Mouse (Mus musculus) cerebellum, postnatal 10 days (tissue): ENCODE measurements around the gene Tsfm.
A peak's percentile ranks its signal among the peaks of the same experiment; 100 is the strongest.

Experiments used
- DNase-seq, 2 experiments: peaks; one replicate each; pipeline ENCODE4 v3.0.0; 2021; ENCODE audit warnings: mixed read lengths in 2 of 2

The Tsfm gene

DNA sequence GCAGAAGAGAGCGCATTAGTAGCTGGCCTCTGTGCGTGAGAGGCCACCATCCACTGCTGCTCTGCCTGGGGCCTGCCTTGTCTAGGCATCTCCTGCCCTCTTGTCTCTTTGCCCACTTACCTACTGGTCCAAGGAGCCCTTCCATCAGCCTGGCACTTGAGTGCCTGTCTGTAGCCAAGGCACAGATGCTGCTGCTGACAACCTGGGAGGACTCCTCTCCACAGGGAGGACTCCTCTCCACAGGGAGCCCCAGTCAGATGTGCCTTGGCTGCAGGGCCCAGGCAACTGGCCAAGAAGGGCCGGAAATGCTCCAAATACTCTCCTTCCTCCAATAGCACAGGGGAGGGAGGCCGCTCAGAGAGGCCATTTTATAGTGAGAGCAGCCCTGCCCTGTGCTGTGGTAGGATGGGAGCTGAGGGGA lies 44.1 kb downstream of the Tsfm start:
- peak; percentile 98 for DNase-seq

GRCm38 (mm10) chr10:126985579-126985978 lies 45.1 kb downstream of the Tsfm start:
- no peak for DNase-seq

GRCm38 (mm10) chr10:126985127-126985526 lies 45.5 kb downstream of the Tsfm start:
- peak in 1 of 2 experiments; percentile 31 for DNase-seq

DNA sequence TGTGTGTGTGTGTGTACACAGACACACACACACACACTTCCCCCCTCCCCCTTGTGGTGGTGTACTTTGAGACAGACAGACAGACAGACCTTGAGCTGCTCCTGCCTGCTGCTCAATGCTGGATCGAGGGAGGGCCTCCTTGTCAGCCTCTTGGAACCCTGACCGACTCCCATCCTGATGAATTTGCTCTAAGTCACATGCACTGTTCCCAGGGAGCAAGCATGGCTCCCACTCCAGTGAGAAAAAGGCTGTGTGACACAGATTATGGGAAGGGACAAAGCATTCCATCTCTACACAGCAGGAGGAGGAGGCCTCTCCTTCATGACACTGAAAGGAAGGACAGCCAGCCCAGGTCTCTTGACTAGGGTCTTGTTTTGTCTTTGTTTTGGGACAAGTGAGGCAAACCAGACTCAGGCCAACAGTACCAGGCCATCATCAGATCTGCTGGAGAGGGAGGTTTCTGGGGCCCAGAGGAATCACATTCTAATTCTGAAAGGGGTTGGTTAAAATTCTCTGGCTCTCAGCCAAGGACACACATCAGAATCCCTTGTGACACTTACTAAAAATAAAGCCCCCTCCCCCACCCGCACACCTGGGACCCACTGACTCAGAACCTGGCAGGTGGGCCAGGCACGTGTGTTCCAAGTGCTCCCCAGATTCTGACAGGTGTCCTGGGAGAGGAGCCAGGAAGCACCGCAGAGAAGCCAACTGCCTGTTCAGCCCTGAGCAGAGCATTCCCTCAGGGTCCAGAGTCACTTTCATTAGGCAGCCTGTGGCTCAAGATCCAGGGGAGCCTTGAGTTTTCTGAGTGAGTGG lies 46.2 kb downstream of the Tsfm start:
- DNase-seq, result peak; percentile 88 to 90

DNA sequence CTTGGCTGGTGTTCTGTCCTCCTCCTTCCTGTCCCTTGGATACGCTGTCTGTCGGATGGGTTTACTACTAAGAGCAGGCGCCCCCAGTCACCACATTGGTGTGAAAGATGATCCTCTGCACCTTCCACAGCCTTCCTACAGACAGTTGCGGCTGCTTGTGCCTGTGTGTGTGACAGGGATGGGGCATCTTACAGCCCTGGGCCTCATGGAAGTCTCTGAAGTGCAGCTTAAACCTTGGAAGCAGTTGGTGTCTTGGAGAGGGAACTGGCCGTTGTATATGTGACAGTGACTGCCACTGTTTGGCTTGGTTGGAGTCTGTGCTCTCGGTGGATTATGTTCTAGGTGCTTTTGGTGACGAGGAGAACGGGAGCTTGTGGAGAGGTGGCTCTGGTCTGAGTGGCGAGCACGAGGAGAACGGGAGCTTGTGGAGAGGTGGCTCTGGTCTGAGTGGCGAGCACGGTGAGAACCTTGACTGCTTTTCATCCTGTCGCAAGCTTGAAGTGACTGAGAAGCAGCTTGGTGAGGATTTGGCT lies 47.4 kb downstream of the Tsfm start:
- no peak for DNase-seq

DNA sequence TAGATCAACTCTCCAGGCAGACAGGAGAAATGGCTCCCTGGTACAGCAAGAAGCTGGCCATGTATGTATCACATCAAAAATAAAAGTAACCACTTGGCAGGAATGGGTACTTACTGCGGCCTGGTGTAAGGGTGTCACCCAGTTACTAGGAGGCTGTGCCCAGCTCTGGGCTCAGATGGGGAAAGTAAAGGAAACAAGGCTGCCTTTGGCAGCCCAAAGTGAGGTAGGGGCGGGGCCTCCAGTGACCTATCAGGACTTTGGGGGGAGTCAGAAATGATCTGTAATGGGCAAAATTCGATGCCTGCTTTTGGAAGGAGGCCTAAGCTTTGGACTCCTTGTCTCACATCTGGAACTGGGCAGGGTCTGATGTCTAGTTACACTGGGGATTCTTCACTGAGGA lies 48.9 kb downstream of the Tsfm start:
- no peak for DNase-seq

DNA sequence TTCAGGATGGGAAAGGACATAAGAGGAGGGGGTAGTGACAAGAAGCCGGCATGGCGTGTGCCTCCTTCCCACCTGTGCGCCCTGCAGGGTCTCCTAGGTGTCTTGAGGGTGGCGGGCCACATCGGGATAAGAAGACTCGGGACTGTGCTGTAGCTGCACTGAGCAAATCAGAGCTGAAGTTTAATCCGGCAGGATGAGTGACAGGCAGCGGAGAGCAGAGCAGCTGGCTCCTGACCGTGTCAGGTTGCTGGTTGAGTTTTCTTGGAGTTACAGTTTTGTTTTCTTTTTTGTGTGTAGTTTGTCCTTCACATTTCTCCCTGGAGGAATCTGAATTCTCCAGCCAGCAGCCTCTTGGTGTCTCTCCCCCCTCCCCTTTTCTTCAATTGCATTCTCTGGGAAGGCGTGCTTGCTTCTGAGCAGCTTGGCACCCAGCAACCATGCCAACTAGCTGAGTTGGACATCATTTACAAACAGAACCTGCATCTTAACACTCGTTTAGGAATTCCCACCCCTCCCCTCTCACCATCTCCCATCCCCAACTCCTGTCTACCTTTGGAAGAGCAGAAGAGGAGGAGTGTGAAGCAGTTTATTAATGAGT lies 49.6 kb downstream of the Tsfm start:
- peak; percentile 38 to 47 for DNase-seq

GRCm38 (mm10) chr10:126980221-126980932 lies 50.3 kb downstream of the Tsfm start:
- DNase-seq, result peak; percentile 75 to 78

- peak; percentile 68 to 73 for DNase-seq
Observed at GRCm38 (mm10) chr10:126979636-126980151, 50.9 kb downstream of the Tsfm start.

GRCm38 (mm10) chr10:126979121-126979635 lies 51.5 kb downstream of the Tsfm start:
- DNase-seq, result peak; percentile 82

DNA sequence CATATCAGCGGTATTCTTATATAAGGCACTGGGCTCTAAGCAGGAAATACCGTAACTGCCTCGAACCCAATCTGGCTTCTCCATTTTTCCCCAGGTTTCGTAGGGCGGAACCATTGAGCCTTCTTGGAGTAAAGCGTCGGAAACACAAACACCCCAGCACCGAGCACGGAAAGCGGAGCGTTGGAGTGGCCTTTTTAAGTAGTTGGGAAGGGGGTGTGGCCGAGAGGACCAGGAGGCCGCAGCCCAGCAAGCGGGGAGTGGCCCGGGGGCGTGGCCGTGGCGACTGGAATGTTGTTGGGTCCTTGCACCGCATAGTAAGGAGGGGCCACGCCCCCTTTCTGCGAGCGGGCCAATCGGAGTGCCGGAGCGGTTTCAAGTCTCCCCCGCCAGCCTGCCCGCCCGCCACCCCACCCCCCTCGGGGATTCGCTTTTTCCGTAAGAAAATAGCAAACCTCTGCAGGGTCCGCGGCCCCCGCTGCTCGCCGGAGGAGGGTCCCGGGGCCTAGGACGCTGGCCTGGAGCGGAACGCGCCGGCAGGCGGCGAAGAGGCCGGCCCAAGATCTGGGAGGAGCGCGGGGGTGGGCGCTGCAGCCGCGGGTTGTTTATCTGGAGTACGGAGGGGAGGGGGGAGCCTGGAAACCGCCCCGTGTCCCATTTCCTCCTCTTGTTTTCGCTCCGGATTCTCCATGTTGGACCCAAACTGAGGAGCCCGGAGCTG lies 52.2 kb downstream of the Tsfm start, which contains the start of gene Ctdsp2:
Gene Ctdsp2 (plus strand): TSS at position 441 of the 718 bp plus-strand sequence.
- peak; percentile 100 for DNase-seq

GRCm38 (mm10) chr10:126977076-126977475 lies 53.6 kb downstream of the Tsfm start:
- no peak for DNase-seq

DNA sequence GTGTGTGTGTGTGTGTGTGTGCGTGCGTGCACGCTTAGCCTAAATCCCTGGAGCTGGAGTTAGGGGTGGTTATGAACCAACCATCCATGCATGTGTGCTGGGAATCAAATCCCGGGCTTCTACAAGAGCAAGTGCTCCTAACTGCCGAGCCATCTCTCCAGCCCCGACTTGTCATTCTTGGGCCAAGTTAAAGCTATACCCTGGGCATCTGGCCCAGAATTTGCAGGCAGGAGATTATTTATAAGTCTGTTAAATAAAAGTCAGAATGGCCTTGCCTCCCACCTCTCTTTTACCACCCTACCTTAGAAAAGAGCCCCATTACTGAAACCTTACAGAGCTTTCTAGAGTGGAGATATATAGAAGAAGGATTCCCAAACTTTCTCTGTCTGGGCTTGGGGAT lies 54.9 kb downstream of the Tsfm start:
- DNase-seq, result no peak

DNA sequence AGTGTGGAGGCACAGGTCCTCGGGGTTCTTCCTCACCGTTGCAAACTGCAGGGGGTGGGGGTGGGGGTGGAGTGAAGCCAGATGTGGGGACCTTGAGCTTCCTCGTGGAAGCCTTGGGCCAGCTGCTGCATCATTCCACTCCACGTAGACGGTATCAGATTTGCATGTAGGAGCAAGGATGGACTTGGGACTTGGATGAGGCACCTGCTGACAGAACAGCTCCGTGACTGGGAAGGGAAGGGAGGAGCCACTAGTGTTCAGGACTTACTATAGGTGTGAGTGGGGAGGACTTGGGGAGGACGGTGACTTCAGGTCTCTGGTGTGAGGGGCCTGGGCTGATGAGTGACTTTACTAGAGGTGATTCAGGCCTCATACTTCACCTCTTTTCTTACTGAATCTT lies 57.7 kb downstream of the Tsfm start:
- DNase-seq, result no peak

DNA sequence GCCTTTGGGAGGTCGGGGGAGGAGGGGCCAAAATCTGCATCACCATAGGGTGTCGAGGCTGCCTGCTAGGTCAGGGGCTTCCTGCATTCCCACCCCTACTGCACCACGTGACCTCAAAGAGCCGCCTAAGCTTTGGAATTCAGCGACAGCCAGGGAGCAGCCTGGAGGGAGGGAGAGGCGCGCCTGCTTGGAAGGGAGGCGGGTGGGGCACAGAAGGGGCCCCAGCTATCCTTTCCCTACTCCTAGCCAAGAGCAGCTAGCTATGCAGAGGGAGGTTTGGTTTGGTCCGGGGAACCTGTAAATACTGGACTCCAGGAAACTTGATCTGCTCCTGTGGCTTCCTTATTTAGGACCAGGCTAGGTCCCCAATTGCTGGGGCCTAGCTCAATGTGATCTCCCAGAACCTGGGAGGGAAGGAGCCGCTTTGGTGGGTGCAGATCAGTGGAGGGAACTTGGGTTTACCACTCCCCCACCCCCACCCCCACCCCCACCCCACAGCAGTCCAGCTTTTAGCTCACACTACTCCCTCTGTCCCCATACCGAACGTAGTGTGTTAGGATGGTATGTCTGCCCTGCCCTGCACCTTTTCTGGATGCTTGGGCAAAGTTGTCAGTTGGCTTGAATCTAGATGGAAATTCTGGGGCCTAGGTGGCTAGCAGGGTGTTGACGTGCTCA lies 58.5 kb downstream of the Tsfm start:
- DNase-seq, result peak in 1 of 2 experiments; percentile 29

GRCm38 (mm10) chr10:126971363-126972050 lies 59.1 kb downstream of the Tsfm start:
- no peak for DNase-seq

DNA sequence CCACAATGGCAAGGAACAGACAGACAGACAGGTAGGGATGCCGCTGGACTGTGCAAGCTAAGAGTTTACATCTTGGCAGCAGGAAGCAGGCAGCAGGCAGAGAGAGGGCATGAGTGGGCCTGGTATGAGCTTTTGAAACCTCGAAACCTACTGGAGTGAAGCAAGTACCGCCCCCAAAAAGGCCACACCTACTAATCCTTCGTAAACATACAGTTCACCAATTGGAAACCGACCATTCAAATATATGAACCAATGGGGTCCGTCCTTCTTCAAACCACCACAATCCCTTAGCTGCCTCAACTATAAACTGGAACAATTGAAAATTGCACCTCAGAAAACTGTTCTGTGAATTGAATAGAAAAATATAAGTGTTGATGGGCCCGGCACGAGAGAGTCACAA lies 66.8 kb downstream of the Tsfm start:
- DNase-seq, result no peak

GRCm38 (mm10) chr10:126962966-126963330 lies 67.7 kb downstream of the Tsfm start:
- DNase-seq, result peak; percentile 47 to 53

GRCm38 (mm10) chr10:126962271-126962965 lies 68.2 kb downstream of the Tsfm start:
- DNase-seq, result peak; percentile 86 to 90

DNA sequence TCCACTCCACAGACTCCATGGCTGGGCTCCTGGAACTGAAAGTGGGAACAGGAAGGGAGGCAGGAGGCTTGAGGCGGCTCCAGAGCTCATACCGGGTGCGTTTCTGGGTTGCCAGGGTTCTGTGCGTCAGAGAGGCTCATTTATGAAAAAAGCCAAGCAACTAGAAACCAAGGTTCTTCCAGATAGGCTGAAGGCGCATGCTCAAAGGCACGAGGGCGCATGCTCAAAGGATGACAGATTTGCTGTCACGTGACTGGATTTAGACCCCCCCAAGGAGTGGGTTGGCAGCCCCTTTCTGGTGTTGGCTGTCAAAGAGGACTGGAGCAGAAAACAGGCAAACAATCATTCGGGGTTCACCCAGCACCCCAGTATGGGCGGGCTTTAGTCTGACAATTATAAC lies 68.9 kb downstream of the Tsfm start:
- DNase-seq, result peak; percentile 96
